Mouse (Mus musculus) regulatory T cell (primary cell): ENCODE data around the gene Elobl.
"Not testable (repeated sequence)": the region's sequence is repeated elsewhere in the genome, so short reads cannot be mapped to it uniquely, and the experiment has no call there.

Experiments
- in situ Hi-C: fragments of 300-600 bp; cut with MboI, MseI; formaldehyde crosslinking; loops from one replicate; pipeline ENCODE4 v1.15.1; 2025; ENCODE audit warnings: high pct_unique_total_duplicates

The Elobl gene

DNA sequence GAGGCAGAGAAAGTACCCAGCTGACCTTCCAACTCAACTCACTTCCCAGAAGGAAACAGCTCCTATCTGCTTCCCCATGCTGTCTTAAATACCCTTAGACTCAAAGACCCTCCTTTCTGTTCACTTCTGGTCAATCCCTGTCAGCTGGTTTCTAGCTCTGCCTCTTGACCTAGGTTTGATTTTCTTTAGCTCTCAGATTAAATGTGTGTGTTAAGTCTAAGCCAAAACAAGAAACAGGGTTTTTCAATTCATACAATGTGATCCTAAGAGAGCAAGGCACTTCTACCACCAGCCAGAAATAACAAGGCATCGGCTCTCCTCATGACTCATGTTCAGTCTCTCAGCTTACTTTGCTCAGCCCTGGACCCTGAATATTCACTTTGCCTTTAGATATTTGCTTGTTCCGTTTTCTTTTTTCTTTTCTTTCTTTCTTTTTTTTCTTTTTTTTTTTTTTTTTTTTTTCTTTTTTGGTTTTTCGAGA, at the start of gene Elobl:
TSS of gene Elobl (minus strand) at position 51 of the 481 bp plus-strand sequence.
- in situ Hi-C loops, result no loop called here

DNA sequence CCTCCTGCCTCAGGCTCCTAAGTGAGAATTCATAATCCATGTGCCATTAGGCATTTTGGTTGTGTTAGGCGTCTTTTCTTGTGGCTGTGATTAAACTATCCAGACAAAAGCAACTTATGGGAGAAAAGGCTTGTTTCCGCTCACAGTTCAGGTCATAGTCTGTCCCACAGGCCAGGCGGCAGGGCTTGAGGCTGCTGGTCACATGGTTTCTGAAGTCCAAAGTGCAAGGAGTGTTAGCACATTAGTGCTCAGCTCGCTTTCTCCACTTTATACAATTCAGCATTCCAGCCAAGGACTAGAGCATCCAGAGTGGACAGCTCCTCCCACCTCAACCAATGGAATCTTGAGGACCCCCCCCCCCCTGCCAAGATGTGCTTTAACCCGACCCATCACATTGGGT, 45.5 kb upstream of the Elobl start:
- in situ Hi-C loops, result no loop called here

DNA sequence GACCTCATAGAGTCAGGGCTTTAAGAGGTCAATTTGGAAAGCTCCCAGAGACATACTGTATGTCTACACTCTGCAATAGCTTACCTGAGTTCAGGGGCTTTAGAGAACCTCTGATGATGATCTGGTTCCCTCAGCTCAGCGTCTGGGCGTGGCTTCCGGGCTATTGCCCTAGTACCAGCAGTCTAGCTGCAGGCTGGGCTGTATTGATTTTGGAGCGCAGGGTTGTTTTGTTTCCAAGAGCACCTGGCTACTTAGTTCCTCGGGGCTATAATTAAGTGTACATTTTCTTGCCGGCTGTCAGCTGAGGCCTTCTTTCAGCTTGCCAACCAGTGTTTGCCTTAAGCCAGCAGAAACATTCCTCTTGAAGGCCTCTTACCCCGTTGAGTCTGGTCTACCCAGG, 42.8 kb upstream of the Elobl start:
- in situ Hi-C loops, result no loop called here

DNA sequence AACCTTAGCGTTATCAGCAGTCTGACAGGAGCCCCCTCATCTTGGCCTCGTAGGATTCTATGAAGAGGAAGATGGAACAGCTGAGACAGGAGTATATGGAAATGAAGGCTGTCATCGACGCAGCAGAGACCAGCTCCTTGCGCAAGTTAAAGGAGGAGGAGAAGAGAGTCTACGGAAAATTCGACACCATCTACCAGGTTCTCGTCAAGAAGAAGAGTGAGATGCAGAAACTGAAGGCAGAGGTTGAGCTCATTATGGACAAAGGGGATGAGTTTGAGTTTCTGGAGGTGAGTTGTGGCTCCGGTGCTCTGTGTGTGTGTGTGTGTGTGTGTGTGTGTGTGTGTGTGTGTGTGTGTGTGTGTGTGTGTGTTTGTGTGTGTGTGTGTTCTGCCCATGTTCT, 42.3 kb upstream of the Elobl start:
- in situ Hi-C loops, result no loop called here

DNA sequence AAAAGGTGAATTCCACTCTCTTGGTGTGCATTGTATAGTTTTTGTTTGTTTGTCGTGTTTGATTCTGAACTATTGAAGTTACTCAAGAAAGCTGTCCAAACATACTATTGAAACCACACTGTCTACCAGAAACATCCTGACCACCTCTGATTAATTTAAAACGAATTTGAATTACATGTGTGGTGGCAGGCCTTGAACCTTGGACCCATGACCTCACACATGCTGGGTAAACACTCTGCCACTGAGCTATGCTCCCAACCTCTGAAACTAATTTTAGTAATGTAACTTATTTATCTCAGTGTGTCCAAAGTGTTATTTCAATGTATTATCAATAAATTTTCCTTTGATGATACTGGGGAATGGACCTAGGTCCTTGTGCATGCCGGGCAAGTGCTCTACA, 40.9 kb upstream of the Elobl start:
- in situ Hi-C loops, result no loop called here

DNA sequence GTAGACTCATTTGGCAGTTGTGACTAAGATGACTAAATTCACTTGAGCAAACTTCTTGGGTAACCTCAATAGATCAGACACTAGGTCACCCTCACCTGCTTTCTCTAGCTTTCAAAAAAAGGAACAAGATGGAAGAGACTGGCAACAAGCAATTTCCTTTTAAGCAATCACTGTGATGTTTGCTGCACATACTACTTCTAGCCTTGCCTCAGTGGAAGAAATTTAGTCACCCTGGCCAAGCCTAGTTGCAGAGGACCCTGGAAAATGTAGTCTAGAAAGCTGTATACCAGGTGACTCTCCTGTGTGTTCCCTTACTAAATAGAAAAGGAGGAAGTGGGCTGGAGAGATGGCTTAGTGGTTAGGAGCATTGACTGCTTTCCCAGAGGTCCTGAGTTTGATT, 39.7 kb upstream of the Elobl start:
- in situ Hi-C loops, result no loop called here

DNA sequence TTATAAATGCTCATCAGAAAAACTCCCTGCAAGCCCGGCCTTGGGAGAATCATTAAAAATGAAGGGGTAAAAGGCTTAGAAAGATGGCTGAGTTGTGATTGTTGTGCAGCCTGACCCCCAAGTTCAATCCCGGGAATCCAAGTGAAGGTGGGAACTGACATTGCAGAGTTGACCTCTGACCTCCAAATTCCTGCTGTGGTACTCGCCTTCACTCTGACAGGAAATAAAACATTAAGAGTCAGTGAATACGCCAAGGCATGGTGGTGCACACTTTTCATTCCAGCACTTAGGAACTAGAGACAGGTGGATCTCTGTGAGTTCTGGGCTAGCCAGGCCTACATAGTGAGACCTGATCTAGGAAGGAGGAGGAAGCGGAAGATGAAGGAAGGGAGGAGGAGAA, 38.7 kb upstream of the Elobl start:
- in situ Hi-C loops, result no loop called here

DNA sequence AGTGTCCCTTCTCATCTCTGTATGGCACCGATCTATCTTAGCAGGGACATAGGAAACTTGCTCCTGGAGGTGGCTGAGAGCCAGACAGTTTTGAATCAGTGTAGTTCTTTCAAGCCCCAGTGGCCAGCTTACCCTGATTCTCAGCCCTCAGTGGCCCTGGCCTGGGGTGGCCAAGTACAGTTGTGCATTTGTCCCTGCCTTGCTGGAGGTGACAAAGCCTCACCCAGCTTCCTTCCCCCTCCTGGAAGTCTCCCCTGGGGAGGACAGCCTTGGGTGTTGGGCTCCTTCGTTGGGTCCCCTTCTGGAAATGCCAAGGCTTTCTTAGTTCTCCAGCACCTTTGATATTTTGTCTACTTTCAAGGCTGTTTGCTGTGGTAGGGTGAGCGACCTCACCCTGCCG, 37.0 kb upstream of the Elobl start:
- in situ Hi-C loops, result no loop called here

DNA sequence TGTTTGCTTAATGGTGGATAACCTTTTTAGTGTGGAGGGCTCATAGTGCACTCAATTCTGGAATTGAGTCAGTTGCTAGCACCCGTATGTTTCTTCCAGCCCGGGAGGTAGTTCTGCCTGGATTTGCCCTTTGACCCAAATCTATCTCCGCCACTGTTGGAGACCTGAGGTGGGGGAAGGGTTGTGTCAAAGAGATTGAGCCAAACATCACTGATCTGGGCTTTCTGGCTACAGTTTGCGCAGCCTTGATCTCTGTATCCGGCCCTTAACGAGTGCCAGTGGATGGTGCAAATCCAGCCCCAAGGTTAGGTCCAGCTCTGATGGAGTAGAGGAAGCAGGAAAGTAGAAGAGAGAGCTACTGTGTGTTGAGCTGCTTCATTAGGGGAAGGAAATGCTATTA, 36.3 kb upstream of the Elobl start:
- in situ Hi-C loops, result no loop called here

DNA sequence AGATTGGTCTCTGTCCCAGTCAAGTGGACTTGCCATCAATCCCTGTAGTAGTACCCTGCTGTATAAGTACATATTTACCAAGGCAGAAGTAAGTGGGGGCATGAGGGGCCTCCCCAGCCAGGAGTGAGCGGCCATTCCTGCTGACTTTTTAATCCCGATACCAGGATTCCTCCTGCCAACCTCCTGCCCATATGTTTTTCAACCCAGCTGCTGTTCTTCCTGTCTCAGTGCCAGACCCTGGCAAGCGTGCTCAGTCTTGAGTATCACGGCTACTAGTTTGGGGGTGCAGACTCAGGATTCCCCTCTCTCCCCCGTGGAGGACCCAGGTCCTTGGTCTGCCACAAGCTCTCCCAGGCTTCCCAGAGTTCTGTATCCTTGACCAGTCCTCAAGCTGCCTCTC, 35.9 kb upstream of the Elobl start:
- in situ Hi-C loops, result no loop called here

DNA sequence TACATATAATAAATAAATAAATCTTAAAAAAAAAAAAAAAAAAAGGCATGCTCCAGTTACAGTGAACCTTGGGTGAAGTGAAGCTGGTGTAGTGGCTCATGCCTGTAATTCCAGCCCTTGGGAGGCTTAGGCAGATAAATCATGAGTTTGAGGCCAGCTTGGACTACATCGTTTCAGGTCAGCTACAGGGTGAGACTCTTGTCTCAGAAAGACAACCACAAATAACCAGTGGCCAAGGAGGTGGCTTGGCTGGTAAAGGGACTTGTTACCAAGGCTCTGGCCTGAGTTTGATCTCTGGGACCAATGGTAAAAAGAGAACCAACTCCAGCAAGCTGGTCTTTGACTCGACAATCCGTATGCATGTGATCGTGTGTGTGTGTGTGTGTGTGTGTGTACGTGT, 35.3 kb upstream of the Elobl start:
- in situ Hi-C loops, result no loop called here

DNA sequence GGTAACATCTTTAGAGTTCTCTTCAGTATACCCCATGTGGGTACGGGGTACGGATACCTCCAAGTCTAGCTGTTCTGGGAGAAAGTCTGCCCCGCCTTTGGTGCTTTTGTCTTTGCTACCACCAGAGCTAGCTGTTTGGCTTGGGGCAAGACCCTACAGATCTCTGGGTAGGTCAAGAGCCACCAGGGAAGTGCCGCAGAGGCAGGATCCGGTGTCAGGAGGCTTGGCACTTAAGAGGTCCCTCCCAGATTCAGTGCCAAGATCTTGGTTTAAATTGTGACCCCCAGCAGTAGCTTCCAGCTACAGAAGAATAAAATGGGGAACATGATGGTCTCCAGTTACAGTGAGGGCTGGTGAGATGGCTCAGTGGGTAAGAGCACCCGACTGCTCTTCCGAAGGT, 34.8 kb upstream of the Elobl start:
- in situ Hi-C loops, result no loop called here

DNA sequence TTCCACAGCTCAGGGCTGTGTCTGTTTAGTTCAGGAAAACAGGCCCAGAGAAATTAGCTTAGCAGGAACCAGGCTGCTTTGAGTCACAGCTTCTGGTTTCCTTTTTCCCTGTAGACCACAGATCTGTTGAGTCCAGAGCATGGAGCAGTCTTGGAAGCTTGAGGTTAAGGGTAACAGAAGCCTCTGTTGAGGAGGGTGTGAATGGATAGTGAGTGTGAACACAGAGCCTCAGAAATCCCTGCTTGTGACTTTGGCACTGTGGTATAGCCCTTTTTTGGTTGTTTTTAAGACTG, 33.7 kb upstream of the Elobl start:
- in situ Hi-C loops, result no loop called here

DNA sequence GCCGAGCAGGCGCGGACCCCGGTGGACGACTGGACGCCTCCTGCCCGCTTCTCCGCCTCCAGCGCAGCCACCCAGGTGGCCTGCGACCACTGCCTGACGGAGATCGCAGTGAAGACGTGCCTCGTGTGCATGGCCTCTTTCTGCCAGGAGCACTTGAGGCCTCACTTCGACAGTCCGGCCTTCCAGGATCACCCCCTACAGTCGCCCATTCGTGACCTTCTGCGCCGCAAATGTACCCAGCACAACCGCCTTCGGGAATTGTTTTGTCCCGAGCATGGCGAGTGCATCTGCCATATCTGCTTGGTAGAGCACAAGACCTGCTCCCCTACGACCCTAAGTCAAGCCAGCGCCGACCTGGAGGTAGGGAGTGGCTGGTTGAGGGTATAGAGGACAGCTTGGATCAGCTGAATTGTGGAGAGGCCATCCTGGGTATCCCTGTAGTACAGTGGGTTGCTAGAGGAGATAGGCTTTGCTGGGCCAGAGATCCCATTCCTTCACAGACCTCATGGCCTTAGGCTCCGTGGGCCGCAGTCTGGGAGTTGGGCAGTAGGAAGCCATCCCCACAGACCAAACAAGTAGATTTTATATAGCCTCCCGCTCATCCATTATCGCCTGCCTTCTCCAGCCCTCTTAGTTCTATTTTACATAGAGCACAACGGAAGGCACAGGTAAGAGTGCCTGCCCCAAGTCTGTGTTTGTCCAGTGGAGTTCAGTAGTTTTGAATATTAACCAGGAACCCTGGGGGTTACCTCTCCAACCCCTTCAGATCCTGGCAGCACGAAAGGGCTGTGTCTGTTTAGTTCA, 33.2 kb upstream of the Elobl start:
- in situ Hi-C loops, result no loop called here

DNA sequence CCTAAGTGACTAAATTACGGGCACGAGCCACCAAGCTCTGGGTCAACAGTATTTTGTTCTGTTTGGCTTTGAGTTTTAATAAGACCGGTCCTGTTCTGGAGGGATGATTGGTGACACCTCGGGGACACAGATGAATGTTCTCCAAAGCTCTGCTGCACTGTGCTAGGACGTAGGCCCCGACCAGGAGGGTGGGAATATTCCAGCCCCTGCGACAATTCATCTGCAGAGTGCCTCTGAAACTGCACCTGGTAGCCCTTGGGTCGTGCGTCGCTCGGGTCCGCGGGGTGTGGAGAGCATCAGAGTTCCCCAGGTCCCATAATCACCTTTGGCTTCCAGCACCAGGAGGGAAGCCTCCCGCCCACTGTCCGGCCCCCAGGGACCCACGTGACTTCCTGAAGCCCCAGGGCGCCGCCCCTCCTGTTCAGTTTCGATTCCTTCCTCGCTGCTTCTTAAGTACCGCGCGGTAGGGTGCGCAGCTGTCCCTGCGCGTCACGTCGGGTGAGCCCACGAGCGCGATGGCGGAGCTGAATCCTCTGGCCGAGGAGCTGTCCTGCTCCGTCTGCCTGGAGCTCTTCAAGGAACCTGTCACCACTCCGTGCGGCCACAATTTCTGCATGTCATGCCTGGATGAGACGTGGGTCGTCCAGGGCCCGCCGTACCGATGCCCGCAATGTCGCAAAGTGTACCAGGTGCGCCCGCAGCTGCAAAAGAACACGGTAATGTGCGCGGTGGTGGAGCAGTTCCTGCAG, 32.4 kb upstream of the Elobl start, which contains the start of gene Trim25:
TSS of gene Trim25 (plus strand) at position 403 of the 749 bp plus-strand sequence.
- in situ Hi-C loops, result no loop called here

DNA sequence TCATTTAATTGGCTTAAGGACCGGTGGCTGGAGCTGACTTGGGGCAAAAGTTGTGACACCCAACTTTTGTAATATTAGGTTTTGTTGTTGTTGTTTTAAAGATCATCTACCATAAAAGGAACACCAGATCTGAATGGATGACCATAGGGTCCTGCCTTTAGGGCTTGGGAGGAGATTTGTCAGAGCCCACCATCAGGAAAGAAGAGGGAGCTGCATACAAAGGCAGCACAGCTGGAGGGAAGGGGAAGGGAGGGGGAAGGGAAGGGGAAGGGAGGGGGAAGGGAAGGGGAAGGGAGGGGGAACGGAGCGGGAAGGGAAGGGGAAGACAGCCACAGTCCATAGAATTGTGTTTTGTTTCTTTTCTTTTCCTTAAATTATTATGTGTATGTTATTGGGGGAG, 31.7 kb upstream of the Elobl start:
- in situ Hi-C loops, result no loop called here

DNA sequence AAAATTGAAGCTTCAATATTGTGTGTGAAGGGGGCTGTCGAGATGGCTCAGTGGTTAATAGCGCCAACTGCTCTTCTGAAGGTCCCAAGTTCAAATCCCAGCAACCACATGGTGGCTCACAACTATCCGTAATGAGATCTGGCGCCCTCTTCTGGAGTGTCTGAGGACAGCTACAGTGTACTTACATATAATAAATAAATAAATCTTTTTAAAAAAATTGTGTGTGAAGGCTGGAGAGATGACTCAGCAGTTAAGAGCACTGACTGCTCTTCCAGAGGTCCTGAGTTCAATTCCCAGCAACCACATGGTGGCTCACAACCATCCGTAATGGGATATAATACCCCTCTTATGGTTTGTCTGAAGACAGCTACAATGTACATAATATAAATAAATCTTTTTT, 30.6 kb upstream of the Elobl start:
- in situ Hi-C loops, result not testable (repeated sequence)

DNA sequence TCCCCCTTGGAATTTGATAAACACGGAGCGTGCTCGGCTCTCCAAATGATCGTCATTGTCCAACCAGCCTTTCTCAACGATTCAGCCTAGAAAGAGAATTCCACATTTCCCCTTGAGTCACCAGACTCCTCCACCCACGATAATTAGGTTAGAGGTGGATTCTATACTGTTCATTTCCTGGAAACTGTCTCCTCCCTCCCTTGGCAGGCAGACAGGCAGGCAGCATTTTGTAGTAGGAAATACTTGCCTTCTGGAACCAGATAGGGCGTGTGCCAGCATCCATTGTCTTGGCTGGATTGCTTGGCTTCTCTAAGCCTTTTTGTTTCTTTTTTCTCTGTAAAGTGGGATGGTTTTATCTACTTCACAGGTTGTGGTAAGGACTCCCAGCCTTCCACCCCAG, 29.7 kb upstream of the Elobl start:
- in situ Hi-C loops, result no loop called here

DNA sequence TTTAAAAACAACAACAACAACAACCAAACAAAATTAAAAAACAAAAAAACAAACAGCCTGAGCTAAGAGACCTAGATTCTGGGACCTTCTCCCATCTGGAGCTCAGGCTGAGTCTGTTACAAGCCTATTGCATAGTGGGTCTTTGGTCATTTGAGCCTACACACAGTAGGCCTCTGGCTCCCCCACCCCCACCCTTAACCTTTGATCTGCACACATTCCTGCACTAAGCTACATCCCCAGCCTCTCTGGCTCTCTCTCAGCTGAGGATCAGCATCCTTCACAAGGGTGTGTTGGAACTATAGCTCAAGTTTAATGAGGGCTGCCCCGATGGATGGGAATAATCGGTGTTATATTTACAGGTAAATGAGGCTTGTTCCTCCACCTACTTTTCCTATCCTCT, 28.9 kb upstream of the Elobl start:
- in situ Hi-C loops, result no loop called here

DNA sequence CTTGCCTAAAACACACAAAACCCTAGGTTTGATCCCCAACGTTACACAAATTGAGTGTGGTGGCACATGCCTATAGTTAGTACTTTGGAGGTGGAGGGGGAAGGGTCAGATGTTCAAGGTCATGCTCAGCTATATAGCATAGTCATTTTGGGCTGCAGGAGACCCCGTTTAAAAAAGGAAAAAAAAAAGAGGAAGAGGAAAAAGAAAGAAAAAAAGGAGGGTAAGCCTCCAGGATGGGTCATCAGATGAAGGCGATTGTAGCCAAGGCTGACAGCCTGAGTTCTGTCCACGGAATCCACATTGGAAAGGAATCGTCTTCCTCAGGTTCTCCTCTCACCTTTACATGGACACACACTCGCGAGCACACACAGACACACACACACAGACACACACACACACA, 27.8 kb upstream of the Elobl start:
- in situ Hi-C loops, result no loop called here

DNA sequence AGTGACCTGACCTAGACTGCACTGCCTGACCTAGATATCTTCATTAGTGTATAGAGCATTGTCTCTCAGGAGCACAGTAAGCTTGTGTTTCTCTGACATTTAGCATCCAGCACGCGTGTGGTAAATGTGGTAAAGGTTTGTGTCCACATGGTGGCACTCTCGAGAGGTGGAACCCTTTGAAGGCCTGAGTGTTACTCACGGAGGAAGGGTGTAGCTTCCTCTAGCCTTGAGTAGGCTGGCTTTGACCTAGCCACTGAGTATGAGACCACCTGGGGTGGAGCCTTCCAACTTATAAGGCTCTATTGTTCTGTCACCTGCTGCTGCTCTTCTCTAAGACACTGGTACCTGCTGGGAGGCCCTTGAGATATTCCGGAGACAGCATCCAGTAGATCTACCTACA, 26.9 kb upstream of the Elobl start:
- in situ Hi-C loops, result no loop called here

DNA sequence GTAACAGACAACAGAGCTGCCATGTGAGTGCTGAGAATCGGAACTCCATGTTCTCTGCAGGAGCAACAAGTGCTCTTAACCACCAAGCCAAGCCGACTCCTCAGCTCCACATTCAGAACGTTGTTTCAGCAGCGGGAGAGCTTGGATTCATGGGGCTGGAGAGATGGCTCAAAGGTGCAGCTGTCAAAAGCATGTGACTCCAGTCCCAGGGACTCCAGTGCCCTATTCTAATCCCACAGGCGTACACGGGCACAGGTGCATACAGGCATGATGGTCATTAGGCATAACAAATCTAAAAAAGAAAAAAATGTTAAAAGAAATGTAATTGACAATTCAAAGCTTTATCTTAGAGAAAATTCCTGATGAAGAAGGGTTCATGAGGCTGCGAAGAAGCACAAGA, 26.5 kb upstream of the Elobl start:
- in situ Hi-C loops, result no loop called here

DNA sequence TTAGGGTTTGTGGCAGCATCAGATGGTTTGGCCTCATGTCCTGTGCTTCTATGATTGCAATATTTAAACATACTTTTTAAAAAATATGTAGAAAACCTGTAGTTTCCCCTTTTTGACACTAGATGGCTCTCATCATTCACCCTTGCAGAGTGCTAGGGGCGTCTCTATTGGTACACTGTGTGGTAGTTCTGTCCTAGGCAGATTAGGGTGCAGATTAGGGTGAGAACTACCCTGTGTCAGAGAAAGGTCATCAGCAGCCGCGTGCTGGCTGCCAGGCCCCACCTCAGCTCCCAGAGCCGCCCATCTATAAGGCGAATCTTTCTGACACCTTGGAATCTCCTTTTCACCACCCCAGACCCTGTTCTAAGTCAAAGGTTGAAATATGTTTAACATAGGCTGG, 22.8 kb upstream of the Elobl start:
- in situ Hi-C loops, result no loop called here
